Mouse (Mus musculus) CH12.LX (cell line): Measurements from ENCODE around the gene Plcxd2. TPM values are rescaled to one million over a fixed set of nuclear protein-coding genes. Genes with fewer than 3 reads are reported as not detected.

Experiments used
- DNase-seq: peaks from one replicate; pipeline ENCODE4 v3.0.0-alpha.2; 2013; ENCODE audit errors: extremely low read depth
- H3K27ac ChIP-seq: 2 replicates; pipeline ENCODE4 v1.5.1; 2012; ENCODE audit warnings: low read depth, mild to moderate bottlenecking, control low read depth, moderate library complexity; ENCODE audit not compliant: insufficient read depth
- H3K27me3 ChIP-seq: replicated peaks from 2 replicates; pipeline ENCODE3; 2012; ENCODE audit warnings: inconsistent platforms
- H3K36me3 ChIP-seq, 2 experiments: replicated peaks in 1 of 2; 2 replicates each; pipeline versions ENCODE3 to v1.6.1; 2012; ENCODE audit warnings: inconsistent platforms in 1 of 2, low read length in 1 of 2, mild to moderate bottlenecking in 1 of 2, mixed read lengths in 1 of 2, moderate library complexity in 1 of 2; ENCODE audit not compliant: control insufficient read depth in 1 of 2, insufficient read depth in 1 of 2
- H3K4me1 ChIP-seq, 2 experiments: 2 replicates each; pipeline ENCODE4 v1.6.1; 2012; ENCODE audit warnings: inconsistent platforms in 1 of 2, moderate library complexity in 1 of 2; ENCODE audit not compliant: insufficient read depth in 2 of 2, control insufficient read depth in 1 of 2
- H3K4me2 ChIP-seq: 2 replicates; pipeline ENCODE4 v1.6.1; 2012; ENCODE audit warnings: low read depth, mild to moderate bottlenecking, control low read depth; ENCODE audit not compliant: poor library complexity, insufficient read depth, severe bottlenecking
- H3K4me3 ChIP-seq, 3 experiments: fragments of 150-350 bp in 1 of 3; sonication (generic) in 1 of 3; replicated peaks in 1 of 3; 2 replicates each; pipeline versions ENCODE3 to v1.5.1; 2011 to 2012; ENCODE audit warnings: low read depth in 2 of 3, low read length in 2 of 3, mild to moderate bottlenecking in 2 of 3, moderate library complexity in 2 of 3, control low read depth in 1 of 3, improper control_type of control experiment in 1 of 3, inconsistent platforms in 1 of 3, mixed read lengths in 1 of 3; ENCODE audit not compliant: poor library complexity in 1 of 3
- H3K79me2 ChIP-seq: replicated peaks from 2 replicates; pipeline ENCODE4 v1.6.1; 2012; ENCODE audit warnings: mild to moderate bottlenecking, moderate library complexity; ENCODE audit not compliant: control insufficient read depth, poor library complexity, insufficient read depth, severe bottlenecking; ENCODE audit errors: extremely low read depth
- H3K9ac ChIP-seq: 2 replicates; pipeline ENCODE4 v1.6.1; 2012; ENCODE audit warnings: low read depth, mild to moderate bottlenecking, control low read depth, moderate library complexity; ENCODE audit not compliant: insufficient read depth
- H3K9me3 ChIP-seq: replicated peaks from 2 replicates; pipeline ENCODE3; 2012; ENCODE audit warnings: low read length, inconsistent platforms, mixed read lengths
- BHLHE40 ChIP-seq: IDR thresholded peaks from 2 replicates; pipeline ENCODE4 v1.6.1; 2011; ENCODE audit warnings: mild to moderate bottlenecking, low read depth, low read length, improper control_type of control experiment
- CTCF ChIP-seq, 2 experiments: IDR thresholded peaks in 1 of 2; conservative IDR thresholded peaks in 1 of 2; 2 replicates each; pipeline ENCODE4 v1.5.1; 2011 to 2012; ENCODE audit warnings: low read depth in 2 of 2, low read length in 2 of 2, improper control_type of control experiment in 1 of 2, inconsistent platforms in 1 of 2, mild to moderate bottlenecking in 1 of 2, moderate library complexity in 1 of 2
- E2F4 ChIP-seq: IDR thresholded peaks from 2 replicates; pipeline ENCODE4 v1.6.1; 2011; ENCODE audit warnings: low read depth, low read length, improper control_type of control experiment; ENCODE audit not compliant: insufficient replicate concordance
- ELF1 ChIP-seq: IDR thresholded peaks from 2 replicates; pipeline ENCODE4 v1.6.1; 2014; ENCODE audit warnings: low read depth, mild to moderate bottlenecking, inconsistent platforms, low read length, improper control_type of control experiment
- HCFC1 ChIP-seq: IDR thresholded peaks from 2 replicates; pipeline ENCODE4 v1.6.1; 2012; ENCODE audit warnings: low read depth, mild to moderate bottlenecking, inconsistent platforms, low read length, improper control_type of control experiment
- IRF4 ChIP-seq: IDR thresholded peaks from 2 replicates; pipeline ENCODE4 v1.6.1; 2014; ENCODE audit warnings: low read depth, mild to moderate bottlenecking, inconsistent platforms, low read length, improper control_type of control experiment
- JUND ChIP-seq: conservative IDR thresholded peaks from 2 replicates; pipeline ENCODE4 v1.6.1; 2011; ENCODE audit warnings: low read depth, low read length, improper control_type of control experiment
- KAT2A ChIP-seq: IDR thresholded peaks from 2 replicates; pipeline ENCODE4 v1.6.1; 2012; ENCODE audit warnings: low read length, improper control_type of control experiment, inconsistent platforms; ENCODE audit not compliant: insufficient replicate concordance
- MAX ChIP-seq: IDR thresholded peaks from 2 replicates; pipeline ENCODE4 v1.6.1; 2011; ENCODE audit warnings: low read length, improper control_type of control experiment
- MYC ChIP-seq: IDR thresholded peaks from 2 replicates; pipeline ENCODE4 v1.6.1; 2011; ENCODE audit warnings: low read depth, mild to moderate bottlenecking, improper control_type of control experiment, low read length
- NELFE ChIP-seq: IDR thresholded peaks from 2 replicates; pipeline ENCODE4 v1.6.1; 2011; ENCODE audit warnings: low read depth, low read length, improper control_type of control experiment
- POLR2A ChIP-seq: IDR thresholded peaks from 2 replicates; pipeline ENCODE4 v1.6.1; 2011; ENCODE audit warnings: low read depth, mild to moderate bottlenecking, improper control_type of control experiment, low read length
- RAD21 ChIP-seq: IDR thresholded peaks from 2 replicates; pipeline ENCODE4 v1.6.1; 2011; ENCODE audit warnings: low read depth, mild to moderate bottlenecking, low read length, improper control_type of control experiment, moderate library complexity
- RCOR1 ChIP-seq: conservative IDR thresholded peaks from 2 replicates; pipeline ENCODE4 v1.6.1; 2012; ENCODE audit warnings: low read depth, mild to moderate bottlenecking, inconsistent platforms, low read length, improper control_type of control experiment
- TBP ChIP-seq: conservative IDR thresholded peaks from 2 replicates; pipeline ENCODE4 v1.6.1; 2011; ENCODE audit warnings: low read depth, low read length, improper control_type of control experiment
- USF2 ChIP-seq: conservative IDR thresholded peaks from 2 replicates; pipeline ENCODE4 v1.6.1; 2011; ENCODE audit warnings: low read depth, low read length, improper control_type of control experiment
- ZC3H11A ChIP-seq: IDR thresholded peaks from 2 replicates; pipeline ENCODE4 v1.6.1; 2012; ENCODE audit warnings: low read depth, mild to moderate bottlenecking, inconsistent platforms, low read length, improper control_type of control experiment
- ZNF384 ChIP-seq: IDR thresholded peaks from 2 replicates; pipeline ENCODE4 v1.6.1; 2012; ENCODE audit warnings: low read depth, low read length, improper control_type of control experiment, inconsistent platforms
- dilution Hi-C: fragments of 300-500 bp; cut with MboI; formaldehyde crosslinking; loops from 2 replicates; pipeline ENCODE4 v1.14.3; 2020; ENCODE audit warnings: low sequenced_read_pairs; ENCODE audit not compliant: extremely low pct_unique_long_range_greater_than_20kb, extremely low pct_ligation_motif_present
- in situ Hi-C: fragments of 300-500 bp; cut with MboI; formaldehyde crosslinking; loops from 3 replicates; pipeline ENCODE4 v1.14.3; 2019; ENCODE audit warnings: low sequenced_read_pairs, low pct_ligation_motif_present, low pct_unique_long_range_greater_than_20kb, mixed read lengths
- polyA plus RNA-seq: library from polyadenylated mRNA; unstranded; fragments of >175 nt; gene quantifications from 2 replicates; pipeline ENCODE4 v1.2.1, GENCODE M21; 2012; ENCODE audit warnings: low read depth; ENCODE audit not compliant: insufficient read length
- total RNA-seq, 2 experiments: library from RNA; depleted of rRNA; stranded (reverse); fragments of 300-350 nt in 1 of 2; fragments of >200 nt in 1 of 2; gene quantifications; 2 replicates each; pipeline ENCODE4 v1.2.3; 2012 to 2014

The Plcxd2 gene
- total and polyA plus RNA-seq, 3 experiments = not detected

DNA sequence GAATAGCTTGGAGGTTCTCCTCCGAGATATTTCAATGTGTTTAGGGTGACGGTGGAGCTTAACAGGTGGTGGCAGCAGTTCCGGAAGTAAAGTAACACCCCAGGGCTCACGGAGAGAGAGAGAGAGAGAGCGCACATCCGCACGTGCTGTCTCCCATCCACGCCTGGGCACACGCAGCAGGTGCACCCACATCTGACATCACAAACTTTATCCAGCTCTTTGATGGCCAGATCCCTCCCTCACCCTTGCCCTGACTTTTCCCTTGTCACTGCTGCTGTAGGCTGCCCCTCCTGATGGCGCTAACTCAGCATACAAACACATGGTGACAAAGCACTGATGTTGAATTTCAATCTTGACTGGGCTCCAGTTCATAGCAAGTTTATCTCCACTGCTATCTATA, 3.8 kb downstream of the Plcxd2 start:
- Histone ChIP-seq H3K79me2 (no peaks in the 10 kb centered on the region), H3K9me3 (peaks cover 2% of the 10 kb centered on the region), H3K4me2 (no peak overlapping the region), H3K27me3 (no peaks in the 10 kb centered on the region), H3K27ac (no peak overlapping the region), H3K36me3 (no peaks in the 10 kb centered on the region), H3K4me1 (peaks cover 0 to 5% of the 10 kb centered on the region in 2 experiments; a peak in 1 of 4 replicates), H3K9ac (no peak overlapping the region), H3K4me3 (no peak overlapping the region)
- dilution Hi-C loops = no loop called here
- DNase-seq = no peak
- TF ChIP-seq MAX (no peak), POLR2A (no peak), MYC (no peak), ZC3H11A (no peak), IRF4 (no peak), CTCF (conservative IDR thresholded peaks at IDR 0.05 in 1 of 2, IDR thresholded peaks at IDR 0.05 in 1 of 2; ENCODE audit: low read depth in 2 of 2, low read length in 2 of 2) (no peak), USF2 (no peak), KAT2A (no peak), RAD21 (no peak), RCOR1 (no peak), JUND (no peak)
- in situ Hi-C loops = no loop called here

DNA sequence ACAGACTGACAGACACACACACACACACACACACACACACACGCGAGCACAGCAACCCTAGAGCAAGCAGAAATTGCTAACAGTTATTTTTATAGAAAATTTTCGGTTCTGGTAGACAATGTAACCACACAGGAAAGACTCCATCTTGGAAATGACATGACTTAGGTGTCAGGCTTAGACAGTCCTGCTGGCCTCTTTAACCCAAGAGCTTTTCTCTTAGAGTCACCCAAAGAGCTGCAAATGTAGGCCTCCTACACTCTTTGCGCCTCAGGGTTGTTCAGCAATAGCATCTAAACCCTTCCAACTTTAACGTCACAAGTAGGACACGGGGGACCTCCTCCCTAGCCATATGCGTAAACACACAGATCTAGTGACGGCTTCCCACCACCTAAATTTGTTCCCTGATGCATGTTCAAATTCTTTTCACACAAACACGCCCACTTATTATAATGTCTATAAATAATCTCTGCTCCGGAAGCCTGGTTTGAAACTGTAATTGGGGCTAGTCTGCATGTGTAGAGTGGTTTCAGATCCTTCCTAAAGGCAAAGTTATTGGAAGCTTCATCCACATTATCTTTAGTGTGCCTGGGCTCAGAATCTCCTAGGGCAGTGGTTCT, 8.4 kb downstream of the Plcxd2 start:
- H3K9ac ChIP-seq = no peak overlapping the region
- DNase-seq = no peak
- no peaks in the 10 kb centered on the region for H3K36me3 ChIP-seq
- no peak overlapping the region for H3K27ac ChIP-seq
- H3K4me1 ChIP-seq = peaks cover 0 to 5% of the 10 kb centered on the region in 2 experiments; a peak in 1 of 4 replicates
- no peak for TF ChIP-seq KAT2A
- TF ChIP-seq HCFC1 = no peak
- TF ChIP-seq E2F4 = no peak
- no peak for TF ChIP-seq BHLHE40
- TF ChIP-seq ZNF384 = no peak
- TF ChIP-seq TBP = no peak
- TF ChIP-seq ELF1 = no peak
- no peak for TF ChIP-seq NELFE
- TF ChIP-seq USF2 = no peak
- no peaks in the 10 kb centered on the region for H3K27me3 ChIP-seq
- in situ Hi-C loops = no loop called here
- dilution Hi-C loops = no loop called here
- no peak overlapping the region for H3K4me2 ChIP-seq
- no peaks in the 10 kb centered on the region for H3K79me2 ChIP-seq
- H3K9me3 ChIP-seq = no peaks in the 10 kb centered on the region
- no peak overlapping the region for H3K4me3 ChIP-seq
